Comparison of ENCODE assay signal across 7 mouse cellular contexts in genomic region chr1:46066484-46067251, GRCm38 (mm10). TPM values are rescaled to one million over a fixed set of nuclear protein-coding genes. Genes with fewer than 3 reads are reported as not detected.
DNase-seq lines count a peak whose midpoint lies in the region; ATAC-seq lines count a peak whose summit lies in the region.

No protein-coding gene starts in this region.

- peak; percentile 32 to 46 for DNase-seq in adrenal gland, postnatal 4 days (ENCODE audit: low spot score in 2 of 2)
- DNase-seq in embryonic facial prominence, embryonic 11.5 days (ENCODE audit: low spot score): peak; percentile 85
- DNase-seq in heart, adult 18-20 months: peak; percentile 77 to 78
- peak; percentile 80 for DNase-seq in kidney, adult 18-20 months
- DNase-seq in left cerebral cortex, postnatal 36 days (ENCODE audit: low spot score in 2 of 2): peak; percentile 8 to 13
- DNase-seq in midbrain, embryonic 11.5 days (ENCODE audit: low spot score, missing footprints): peak; percentile 98

- ATAC-seq in embryonic facial prominence, embryonic 11.5 days (replicated peaks; ENCODE audit: insufficient number of reproducible peaks, low FRiP score, low TSS enrichment, low read depth): peak; percentile 93
- peak; percentile 95 for ATAC-seq in midbrain, embryonic 11.5 days (ENCODE audit: low FRiP score)
- peak; percentile 91 for ATAC-seq in stomach, embryonic 16.5 days (ENCODE audit: insufficient read depth, low FRiP score)

- H3K27ac ChIP-seq in embryonic facial prominence, embryonic 11.5 days (replicated peaks; ENCODE audit: low read depth, low read length): peak overlapping the region; percentile 73
- peak overlapping the region; percentile 88 for H3K27ac ChIP-seq in midbrain, embryonic 11.5 days (ENCODE audit: low read depth, low read length)
- H3K27ac ChIP-seq in stomach, embryonic 16.5 days (ENCODE audit: low read length): peak overlapping the region; percentile 79

- WGBS in embryonic facial prominence, embryonic 11.5 days: under 1% methylated on average over 28 of the region's 28 CpGs
- under 1% methylated on average over 28 of the region's 28 CpGs for WGBS in midbrain, embryonic 11.5 days
- under 1% methylated on average over 28 of the region's 28 CpGs for whole genome bisulfite sequencing in stomach, embryonic 16.5 days

- H3K36me3 ChIP-seq in embryonic facial prominence, embryonic 11.5 days (replicated peaks; ENCODE audit: control insufficient read depth, insufficient read depth, low read depth, low read length): no peaks in the 10 kb centered on the region
- H3K36me3 ChIP-seq in midbrain, embryonic 11.5 days (ENCODE audit: control insufficient read depth, insufficient read depth, low read length): no peaks in the 10 kb centered on the region
- no peaks in the 10 kb centered on the region for H3K36me3 ChIP-seq in stomach, embryonic 16.5 days (ENCODE audit: control insufficient read depth, insufficient read depth, low read length)

- intact Hi-C loops in left cerebral cortex, postnatal 36 days (cut with DNase I): loop anchor here (5.0 kb wide), 1 partner anchor 351 kb away; no protein-coding TSS in a partner anchor

- H3K4me2 ChIP-seq in embryonic facial prominence, embryonic 11.5 days (ENCODE audit: low read depth, low read length): peak overlapping the region; percentile 67
- H3K4me2 ChIP-seq in midbrain, embryonic 11.5 days: peak overlapping the region; percentile 54
- peak overlapping the region; percentile 75 for H3K4me2 ChIP-seq in stomach, embryonic 16.5 days (ENCODE audit: low read depth, low read length)

- H3K27me3 ChIP-seq in embryonic facial prominence, embryonic 11.5 days (ENCODE audit: control insufficient read depth, insufficient read depth, low read length): no peaks in the 10 kb centered on the region
- no peaks in the 10 kb centered on the region for H3K27me3 ChIP-seq in midbrain, embryonic 11.5 days (ENCODE audit: control insufficient read depth, insufficient read depth, low read length)
- H3K27me3 ChIP-seq in stomach, embryonic 16.5 days (ENCODE audit: control insufficient read depth, insufficient read depth, low read length): no peaks in the 10 kb centered on the region

- peak overlapping the region; percentile 91 for H3K9ac ChIP-seq in embryonic facial prominence, embryonic 11.5 days (replicated peaks; ENCODE audit: low read length)
- H3K9ac ChIP-seq in midbrain, embryonic 11.5 days (ENCODE audit: low read length): peak overlapping the region; percentile 79
- H3K9ac ChIP-seq in stomach, embryonic 16.5 days (ENCODE audit: low read length): peak overlapping the region; percentile 84

- peak overlapping the region; percentile 59 for H3K4me3 ChIP-seq in embryonic facial prominence, embryonic 11.5 days (ENCODE audit: low read depth, low read length)
- peak overlapping the region; percentile 52 for H3K4me3 ChIP-seq in midbrain, embryonic 11.5 days (ENCODE audit: low read depth, low read length)
- peak overlapping the region; percentile 68 for H3K4me3 ChIP-seq in stomach, embryonic 16.5 days (replicated peaks; ENCODE audit: low read length)

- no peaks in the 10 kb centered on the region for H3K9me3 ChIP-seq in embryonic facial prominence, embryonic 11.5 days (replicated peaks; ENCODE audit: control insufficient read depth, low read length)
- H3K9me3 ChIP-seq in midbrain, embryonic 11.5 days (ENCODE audit: control insufficient read depth, low read length): no peaks in the 10 kb centered on the region
- no peaks in the 10 kb centered on the region for H3K9me3 ChIP-seq in stomach, embryonic 16.5 days (replicated peaks; ENCODE audit: control insufficient read depth, low read length)

- no peaks in the 10 kb centered on the region for H3K4me1 ChIP-seq in embryonic facial prominence, embryonic 11.5 days (ENCODE audit: control insufficient read depth, insufficient read depth, low read length)
- no peaks in the 10 kb centered on the region for H3K4me1 ChIP-seq in midbrain, embryonic 11.5 days (ENCODE audit: control insufficient read depth, insufficient read depth, low read length)
- no peaks in the 10 kb centered on the region for H3K4me1 ChIP-seq in stomach, embryonic 16.5 days (ENCODE audit: control insufficient read depth, insufficient read depth, low read length)

RNA-seq across cellular contexts. Expression of gene Dnah7b, which starts 0.6 kb away (rescaled TPM):
- total RNA-seq in adrenal gland, postnatal 4 days (2021): 1 to 10 TPM; 3.6 to 4.3 TPM
- polyA plus RNA-seq in embryonic facial prominence, embryonic 11.5 days (2014; fragmentation: Nextera tagmentation; extraction: Ambion mirVana): 1.2 and 2.2 TPM in 2 replicates
- total RNA-seq in heart, adult 18-20 months (2021): 1 to 10 TPM in 1 of 2 experiments, under 1 TPM in 1; 0.65 to 1.4 TPM
- 1 to 10 TPM; 1.4 to 2.4 TPM for total RNA-seq in left cerebral cortex, postnatal 36 days (2021)
- polyA plus RNA-seq in midbrain, embryonic 11.5 days (2014; fragmentation: Nextera tagmentation; extraction: Ambion mirVana): 1.6 and 2.3 TPM in 2 replicates
- polyA plus RNA-seq in stomach, embryonic 16.5 days (2015; fragmentation: Nextera tagmentation; extraction: Ambion mirVana): 0.76 and 1.7 TPM in 2 replicates

Comparison
In these comparisons a context has a peak if more than half of its experiments do, and no peak if none do; other contexts are left out.
1. Peak in every context shown above with its lines: DNase-seq, ATAC-seq, H3K4me3 ChIP-seq and H3K27ac ChIP-seq.
2. DNase-seq: peak in every context shown above with its lines; median percentile 98 in midbrain, embryonic 11.5 days; 85 in embryonic facial prominence, embryonic 11.5 days; 80 in kidney, adult 18-20 months; 78 in heart, adult 18-20 months; 39 in adrenal gland, postnatal 4 days; 10 in left cerebral cortex, postnatal 36 days.